Mouse (Mus musculus): Measurements from ENCODE around the gene Olfr94. TPM values are rescaled to one million over a fixed set of nuclear protein-coding genes. Genes with fewer than 3 reads are reported as not detected.
A peak's percentile ranks its signal among the peaks of the same experiment; 100 is the strongest.
"Not testable (repeated sequence)": the region's sequence is repeated elsewhere in the genome, so short reads cannot be mapped to it uniquely, and the experiment has no call there.

Gene Olfr94
- polyA plus RNA-seq (2016; fragmentation: Nextera tagmentation; extraction: Ambion mirVana), result 0.17 TPM in 1 of 2 replicates, not detected in the other

DNA sequence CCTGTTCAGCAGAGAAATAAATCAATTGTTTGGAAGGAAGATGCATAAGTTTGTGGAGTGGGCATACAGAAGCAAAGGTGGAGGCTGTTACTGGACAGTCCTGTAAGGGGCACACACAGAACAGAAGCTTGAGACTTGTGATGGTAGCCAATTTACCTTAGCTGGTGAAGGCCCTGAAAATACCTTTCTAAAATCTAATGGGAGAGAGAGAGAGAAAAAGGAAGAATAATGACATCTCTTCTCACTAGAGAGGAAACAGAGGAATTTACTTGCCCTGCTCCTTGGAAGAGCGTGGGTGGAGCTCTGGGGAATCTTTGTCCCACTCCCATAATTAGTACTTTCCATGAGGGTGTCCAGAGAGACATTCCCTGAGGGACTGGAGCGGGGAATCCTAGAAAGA lies at the start of gene Olfr94:
TSS of gene Olfr94 (minus strand) at position 101 of the 400 bp plus-strand sequence.
- Histone ChIP-seq H3K4me3 (no peak within 1 kb of the TSS), H3K4me1 (0 out of 2 replicates have a peak, but pooled peaks cover 7% of the 10 kb centered on the region), H3K9ac (no peak within 1 kb of the TSS), H3K36me3 (no peaks in the 10 kb centered on the region), H3K27me3 (peaks cover 28% of the 10 kb centered on the region), H3K27ac (no peak within 1 kb of the TSS), H3K9me3 (no peaks in the 10 kb centered on the region), H3K4me2 (replicated peaks) (no peak within 1 kb of the TSS)
- 62% methylated on average over 2 of the region's 2 CpGs for WGBS
- no peak for ATAC-seq (ENCODE audit: insufficient number of reproducible peaks, insufficient read depth, low FRiP score, low TSS enrichment)

DNA sequence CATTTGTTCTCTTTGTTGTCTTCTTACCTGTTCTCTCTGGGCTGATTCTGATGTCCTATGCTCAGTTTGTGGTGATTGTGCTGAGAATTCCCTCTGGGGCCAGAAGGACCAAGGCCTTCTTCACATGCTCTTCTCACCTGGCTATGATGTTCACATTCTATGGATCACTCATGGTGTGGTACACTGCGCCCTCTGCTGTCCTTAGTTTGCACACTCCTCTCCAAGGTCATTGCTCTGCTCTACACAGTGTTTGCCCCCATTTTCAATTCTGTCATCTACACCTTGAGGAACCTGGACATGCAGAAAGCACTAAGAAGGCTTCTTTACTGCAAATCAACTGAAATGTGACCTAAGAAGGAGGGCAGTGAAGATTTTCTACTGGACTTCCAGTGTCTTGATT lies 49.8 kb upstream of the Olfr94 start:
- Histone ChIP-seq H3K4me2 (replicated peaks) (no peak overlapping the region), H3K4me3 (no peak overlapping the region), H3K36me3 (no peaks in the 10 kb centered on the region), H3K9ac (no peak overlapping the region), H3K4me1 (no peaks in the 10 kb centered on the region), H3K27me3 (no peaks in the 10 kb centered on the region), H3K27ac (no peak overlapping the region), H3K9me3 (no peaks in the 10 kb centered on the region)
- no peak for ATAC-seq (ENCODE audit: insufficient number of reproducible peaks, insufficient read depth, low FRiP score, low TSS enrichment)
- 13% methylated on average over 1 of the region's 1 CpGs for WGBS

DNA sequence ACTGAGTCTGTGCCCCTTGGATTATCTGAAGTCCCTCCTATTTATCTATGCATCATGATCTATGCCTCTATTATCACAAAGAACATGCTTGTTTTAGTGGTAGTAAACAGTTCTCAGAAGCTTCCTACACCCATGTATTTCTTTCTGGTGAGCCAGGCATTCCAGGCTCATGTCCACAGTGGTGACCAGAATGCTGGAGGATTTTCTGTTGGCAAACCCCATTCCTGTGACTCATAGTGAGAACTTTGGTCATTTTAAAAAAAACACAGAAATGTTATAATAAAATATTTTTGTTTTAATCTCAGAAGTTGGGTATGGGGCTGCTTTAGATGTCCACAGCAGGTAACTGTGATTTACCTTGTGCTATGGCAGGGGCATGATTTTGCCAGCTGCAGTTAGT lies 48.7 kb upstream of the Olfr94 start:
- Histone ChIP-seq H3K27me3 (no peaks in the 10 kb centered on the region), H3K4me1 (no peaks in the 10 kb centered on the region), H3K4me3 (no peak overlapping the region), H3K9ac (no peak overlapping the region), H3K9me3 (no peaks in the 10 kb centered on the region), H3K27ac (no peak overlapping the region), H3K4me2 (replicated peaks) (no peak overlapping the region), H3K36me3 (no peaks in the 10 kb centered on the region)
- ATAC-seq (ENCODE audit: insufficient number of reproducible peaks, insufficient read depth, low FRiP score, low TSS enrichment), result no peak

DNA sequence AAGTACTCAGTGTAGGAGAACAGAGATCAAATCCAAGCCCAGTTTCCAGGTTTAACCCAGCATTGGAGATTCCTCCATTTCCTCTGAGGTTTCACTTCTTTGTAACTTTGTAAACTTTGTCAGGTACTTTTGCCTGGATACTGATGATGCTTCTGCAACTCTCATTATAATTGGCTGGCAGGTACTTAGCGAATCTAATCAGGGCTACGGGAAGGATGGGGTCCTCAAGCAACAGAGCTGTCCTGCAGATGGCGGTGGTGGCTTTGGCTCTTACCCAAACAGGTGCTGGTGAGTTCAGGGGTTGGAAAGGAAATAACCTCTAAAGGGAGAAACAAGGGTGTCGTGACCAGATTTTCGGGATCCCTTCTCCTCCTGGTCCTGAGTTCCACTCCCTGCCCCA lies 45.9 kb upstream of the Olfr94 start:
- H3K9me3 ChIP-seq, result no peaks in the 10 kb centered on the region
- no peak overlapping the region for H3K27ac ChIP-seq
- no peak overlapping the region for H3K4me3 ChIP-seq
- ATAC-seq (ENCODE audit: insufficient number of reproducible peaks, insufficient read depth, low FRiP score, low TSS enrichment), result no peak
- no peak overlapping the region for H3K4me2 ChIP-seq (replicated peaks)
- H3K9ac ChIP-seq, result no peak overlapping the region
- H3K4me1 ChIP-seq, result no peaks in the 10 kb centered on the region
- no peaks in the 10 kb centered on the region for H3K36me3 ChIP-seq
- 36% methylated on average over 5 of the region's 5 CpGs for WGBS
- no peaks in the 10 kb centered on the region for H3K27me3 ChIP-seq

DNA sequence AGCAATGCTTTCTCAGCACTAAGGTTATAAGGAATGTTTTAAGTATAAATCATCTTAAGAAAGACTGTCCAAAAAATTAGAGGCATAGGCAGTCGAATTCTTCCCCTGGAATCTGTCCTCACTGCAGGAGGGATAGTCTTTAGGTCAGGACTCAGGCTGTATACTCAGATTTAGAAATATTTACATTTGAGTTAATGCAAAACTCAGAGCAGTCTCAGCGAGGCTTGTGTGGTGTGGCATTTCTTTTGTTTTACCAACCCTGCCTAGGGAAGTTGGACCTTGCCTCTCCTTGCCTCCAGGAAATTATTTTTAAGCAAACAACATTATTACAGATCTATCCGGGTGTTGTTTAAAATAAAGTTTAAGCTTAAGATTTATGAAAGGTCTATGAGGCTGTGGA lies 41.4 kb upstream of the Olfr94 start:
- no peak for ATAC-seq (ENCODE audit: insufficient number of reproducible peaks, insufficient read depth, low FRiP score, low TSS enrichment)
- no peak overlapping the region for H3K27ac ChIP-seq
- WGBS, result 57% methylated on average over 3 of the region's 3 CpGs
- no peak overlapping the region for H3K9ac ChIP-seq
- no peak overlapping the region for H3K4me3 ChIP-seq
- no peaks in the 10 kb centered on the region for H3K27me3 ChIP-seq
- no peaks in the 10 kb centered on the region for H3K9me3 ChIP-seq
- no peaks in the 10 kb centered on the region for H3K36me3 ChIP-seq
- no peak overlapping the region for H3K4me2 ChIP-seq (replicated peaks)
- no peaks in the 10 kb centered on the region for H3K4me1 ChIP-seq

DNA sequence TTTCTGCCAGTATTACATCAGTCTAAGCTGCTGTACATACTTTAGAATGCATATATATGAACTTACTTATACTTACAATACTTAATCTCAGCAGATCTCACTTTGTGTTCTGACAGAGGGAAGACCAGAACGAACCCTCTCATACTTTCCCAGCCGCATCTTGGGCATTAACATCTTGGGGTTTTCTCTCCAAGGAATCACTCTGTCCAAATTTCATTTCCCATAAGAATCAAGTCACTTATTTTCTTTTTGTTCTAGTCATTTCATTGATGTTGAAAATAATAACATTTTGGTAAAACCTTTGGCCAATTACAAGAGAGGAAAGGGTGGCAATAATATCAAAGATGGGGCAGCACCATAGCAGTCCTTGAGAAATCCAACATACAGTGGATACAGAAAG lies 36.4 kb upstream of the Olfr94 start, which contains the start of gene Olfr97:
TSS of gene Olfr97 (minus strand) at position 101 of the 400 bp plus-strand sequence.
- not testable (repeated sequence) for H3K36me3 ChIP-seq; H3K9me3 ChIP-seq; H3K4me3 ChIP-seq; H3K4me2 ChIP-seq (replicated peaks); H3K27me3 ChIP-seq; H3K9ac ChIP-seq; H3K4me1 ChIP-seq; ATAC-seq (ENCODE audit: insufficient number of reproducible peaks, insufficient read depth, low FRiP score, low TSS enrichment); H3K27ac ChIP-seq
- 91% methylated on average over 2 of the region's 2 CpGs for WGBS

DNA sequence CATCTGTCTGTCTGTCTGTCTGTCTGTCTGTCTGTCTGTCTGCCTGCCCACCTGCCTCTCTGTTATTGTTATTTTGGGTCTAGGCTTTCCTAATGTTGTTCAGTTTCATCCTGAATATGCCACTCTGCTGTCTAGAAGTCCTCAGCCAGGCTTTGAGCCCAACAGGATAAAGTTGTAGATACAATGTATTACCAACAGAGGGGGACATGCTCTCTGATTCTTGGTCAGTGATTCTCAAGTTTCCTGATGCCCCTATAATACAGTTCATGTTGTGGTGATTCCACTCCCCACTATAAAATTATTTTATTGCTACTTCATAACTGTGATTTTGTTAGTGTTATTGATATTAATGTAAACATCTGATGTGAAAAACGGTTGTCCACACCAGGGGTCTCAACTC lies 21.1 kb upstream of the Olfr94 start:
- Histone ChIP-seq H3K4me1 (no peaks in the 10 kb centered on the region), H3K9me3 (peaks cover 5% of the 10 kb centered on the region; the same call in 1 of the 2 replicates), H3K4me3 (no peak overlapping the region), H3K27me3 (no peaks in the 10 kb centered on the region), H3K36me3 (no peaks in the 10 kb centered on the region), H3K9ac (no peak overlapping the region), H3K4me2 (replicated peaks) (no peak overlapping the region), H3K27ac (no peak overlapping the region)
- 35% methylated on average over 1 of the region's 1 CpGs for WGBS
- no peak for ATAC-seq (ENCODE audit: insufficient number of reproducible peaks, insufficient read depth, low FRiP score, low TSS enrichment)

DNA sequence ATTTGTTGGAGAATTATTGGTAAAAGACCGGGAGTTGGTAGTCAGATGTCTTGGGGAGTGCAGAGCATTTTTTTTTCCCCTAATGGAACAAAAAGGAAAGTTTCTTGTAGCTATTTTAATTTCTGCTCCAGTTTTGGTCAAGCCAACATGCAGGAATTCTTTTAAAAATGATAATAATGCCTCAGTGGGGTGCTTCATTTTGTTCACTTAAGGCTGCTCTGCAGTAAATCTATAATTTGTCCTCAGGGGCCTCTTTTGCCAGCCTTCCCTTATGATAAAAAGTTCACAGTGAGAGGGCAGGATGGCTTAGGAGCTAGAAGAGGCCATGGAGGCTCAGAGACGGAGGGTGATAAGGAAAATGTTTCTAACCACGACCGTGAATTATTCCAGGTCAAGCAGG lies 19.1 kb upstream of the Olfr94 start, which contains the start of gene Olfr96:
TSS of gene Olfr96 (plus strand) at position 301 of the 400 bp plus-strand sequence.
- H3K27ac ChIP-seq, result no peak within 1 kb of the TSS
- no peak within 1 kb of the TSS for H3K4me3 ChIP-seq
- no peak for ATAC-seq (ENCODE audit: insufficient number of reproducible peaks, insufficient read depth, low FRiP score, low TSS enrichment)
- 66% methylated on average over 4 of the region's 4 CpGs for WGBS
- no peaks in the 10 kb centered on the region for H3K36me3 ChIP-seq
- H3K9me3 ChIP-seq, result peaks cover 5% of the 10 kb centered on the region; the same call in 1 of the 2 replicates
- H3K4me1 ChIP-seq, result no peaks in the 10 kb centered on the region
- no peak within 1 kb of the TSS for H3K9ac ChIP-seq
- no peaks in the 10 kb centered on the region for H3K27me3 ChIP-seq
- no peak within 1 kb of the TSS for H3K4me2 ChIP-seq (replicated peaks)

DNA sequence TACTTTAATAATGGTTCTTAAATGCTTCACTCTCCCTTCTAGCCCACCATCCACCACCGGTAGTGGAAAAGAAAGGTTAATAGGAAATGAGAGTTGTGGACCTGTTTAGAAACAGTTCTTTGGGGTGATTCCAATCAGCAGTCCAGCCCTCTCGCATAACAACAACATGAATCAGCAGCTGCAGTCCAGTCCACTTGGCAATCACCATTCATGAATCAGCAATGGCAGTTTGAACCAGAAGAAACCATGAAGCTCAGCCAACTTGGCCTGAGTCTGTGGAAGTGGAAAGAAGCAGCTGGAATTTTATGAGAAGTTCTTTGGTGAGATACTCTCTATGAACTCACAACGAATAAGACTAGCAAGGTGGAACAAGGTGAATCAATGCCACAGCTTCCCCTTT lies 17.7 kb upstream of the Olfr94 start:
- H3K9ac ChIP-seq, result no peak overlapping the region
- H3K9me3 ChIP-seq, result peaks cover 5% of the 10 kb centered on the region; the same call in 1 of the 2 replicates
- H3K36me3 ChIP-seq, result no peaks in the 10 kb centered on the region
- no peaks in the 10 kb centered on the region for H3K4me1 ChIP-seq
- no peak overlapping the region for H3K4me2 ChIP-seq (replicated peaks)
- no peak for ATAC-seq (ENCODE audit: insufficient number of reproducible peaks, insufficient read depth, low FRiP score, low TSS enrichment)
- H3K27ac ChIP-seq, result no peak overlapping the region
- WGBS, result 82% methylated on average over 3 of the region's 3 CpGs
- H3K27me3 ChIP-seq, result no peaks in the 10 kb centered on the region
- H3K4me3 ChIP-seq, result no peak overlapping the region

DNA sequence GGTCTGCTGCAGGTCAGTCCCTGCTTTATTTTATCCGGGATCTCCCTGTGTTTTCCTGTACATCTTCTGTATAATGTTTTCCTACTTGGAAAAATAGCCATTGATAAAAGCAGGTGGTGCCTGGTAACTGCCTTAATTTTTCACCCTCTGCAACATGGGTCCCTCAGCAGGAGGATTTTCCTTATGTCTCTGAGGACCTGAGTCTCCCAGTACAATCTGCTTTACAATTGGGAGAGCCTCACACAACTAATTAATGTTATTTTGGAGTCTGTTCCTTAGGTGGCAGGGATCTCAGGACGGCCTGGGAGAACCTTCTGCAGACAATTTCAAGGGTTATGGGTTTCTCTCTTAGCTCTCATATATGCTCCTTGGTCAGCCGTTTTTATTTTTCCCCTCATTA lies 12.2 kb upstream of the Olfr94 start, which contains the start of gene Olfr95:
TSS of gene Olfr95 (minus strand) at position 101 of the 400 bp plus-strand sequence.
- no peak within 1 kb of the TSS for H3K4me2 ChIP-seq (replicated peaks)
- H3K27me3 ChIP-seq, result peaks cover 25% of the 10 kb centered on the region
- no peaks in the 10 kb centered on the region for H3K4me1 ChIP-seq
- no peak within 1 kb of the TSS for H3K4me3 ChIP-seq
- 65% methylated on average over 3 of the region's 3 CpGs for WGBS
- peaks cover 5% of the 10 kb centered on the region; the same call in 1 of the 2 replicates for H3K9me3 ChIP-seq
- H3K36me3 ChIP-seq, result no peaks in the 10 kb centered on the region
- no peak for ATAC-seq (ENCODE audit: insufficient number of reproducible peaks, insufficient read depth, low FRiP score, low TSS enrichment)
- H3K9ac ChIP-seq, result no peak within 1 kb of the TSS
- no peak within 1 kb of the TSS for H3K27ac ChIP-seq

DNA sequence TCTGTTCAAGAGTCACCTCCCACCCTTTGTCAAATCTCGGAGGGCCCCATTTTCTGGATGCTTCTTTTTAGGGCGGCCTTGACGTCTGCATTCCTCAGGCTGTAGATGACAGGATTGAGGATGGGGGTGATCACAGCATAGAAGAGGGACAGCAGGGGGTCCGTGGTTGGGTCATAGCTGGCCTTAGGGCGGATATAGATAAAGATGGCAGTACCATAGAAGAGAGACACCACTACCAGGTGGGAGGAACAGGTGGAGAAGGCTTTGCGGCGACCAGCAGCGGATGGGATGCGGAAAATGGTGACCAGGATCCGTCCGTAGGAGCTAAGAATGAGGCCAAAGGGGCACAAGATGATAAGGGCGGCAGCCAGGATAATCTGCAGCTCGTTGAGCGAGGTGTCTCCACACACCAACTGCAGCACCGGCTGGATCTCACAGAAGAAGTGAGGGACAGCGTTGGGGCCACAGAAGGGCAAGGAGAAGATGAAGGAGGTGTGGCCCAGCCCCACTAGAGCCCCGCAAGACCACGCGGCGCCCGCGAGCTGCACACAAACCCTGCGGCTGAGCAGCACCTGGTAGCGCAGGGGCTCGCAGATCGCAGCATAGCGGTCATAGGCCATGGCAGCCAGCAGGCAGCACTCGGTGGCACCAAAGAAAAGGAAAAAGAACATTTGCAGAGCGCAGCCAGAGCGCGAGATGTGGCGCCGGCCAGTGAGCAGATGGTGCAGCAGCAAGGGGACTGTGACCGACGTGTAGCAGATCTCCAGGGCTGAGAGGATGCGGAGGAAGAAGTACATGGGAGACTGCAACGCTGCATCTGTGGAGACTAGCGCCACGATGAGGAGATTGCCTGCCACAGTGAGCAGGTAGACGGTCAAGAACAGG lies 10.3 kb upstream of the Olfr94 start:
- no peaks in the 10 kb centered on the region for H3K36me3 ChIP-seq
- H3K4me2 ChIP-seq (replicated peaks), result peak overlapping the region; percentile 42
- peaks cover 25% of the 10 kb centered on the region for H3K27me3 ChIP-seq
- H3K27ac ChIP-seq, result no peak overlapping the region
- H3K9ac ChIP-seq, result no peak overlapping the region
- ATAC-seq (ENCODE audit: insufficient number of reproducible peaks, insufficient read depth, low FRiP score, low TSS enrichment), result no peak
- 16% methylated on average over 40 of the region's 40 CpGs for WGBS
- peak overlapping the region; percentile 16 for H3K4me3 ChIP-seq
- no peaks in the 10 kb centered on the region for H3K4me1 ChIP-seq
- H3K9me3 ChIP-seq, result no peaks in the 10 kb centered on the region

DNA sequence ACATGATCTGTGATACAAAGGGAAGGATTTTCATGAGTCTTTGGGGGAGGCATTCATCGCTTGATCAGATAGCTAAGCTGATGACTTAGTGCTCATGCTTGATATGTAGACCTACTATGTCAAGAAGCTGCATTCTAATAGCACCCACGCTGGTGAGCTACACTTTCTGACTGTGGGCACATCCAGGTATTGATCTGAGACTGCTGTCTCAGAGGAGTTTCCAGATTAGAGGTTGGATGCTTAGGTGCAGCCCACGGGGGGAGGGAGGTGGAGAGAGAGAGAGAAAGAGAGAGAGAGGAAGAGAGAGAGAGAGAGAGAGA lies 3.1 kb upstream of the Olfr94 start:
- H3K9me3 ChIP-seq, result no peaks in the 10 kb centered on the region
- no peaks in the 10 kb centered on the region for H3K36me3 ChIP-seq
- 0 out of 2 replicates have a peak, but pooled peaks have one; percentile 10 for ATAC-seq (ENCODE audit: insufficient number of reproducible peaks, insufficient read depth, low FRiP score, low TSS enrichment)
- H3K4me2 ChIP-seq (replicated peaks), result no peak overlapping the region
- H3K4me3 ChIP-seq, result no peak overlapping the region
- 29% methylated on average over 3 of the region's 3 CpGs for WGBS
- H3K27me3 ChIP-seq, result no peaks in the 10 kb centered on the region
- H3K9ac ChIP-seq, result no peak overlapping the region
- no peak overlapping the region for H3K27ac ChIP-seq
- H3K4me1 ChIP-seq, result no peaks in the 10 kb centered on the region
